Mouse (Mus musculus) CH12.LX (cell line): ENCODE results near the gene Tnfsf9.
"Not testable (repeated sequence)": the region's sequence is repeated elsewhere in the genome, so short reads cannot be mapped to it uniquely, and the experiment has no call there.

Experiments used
- BHLHE40 ChIP-seq: IDR thresholded peaks from 2 replicates; pipeline ENCODE4 v1.6.1; 2011; ENCODE audit warnings: mild to moderate bottlenecking, low read depth, low read length, improper control_type of control experiment
- E2F4 ChIP-seq: IDR thresholded peaks from 2 replicates; pipeline ENCODE4 v1.6.1; 2011; ENCODE audit warnings: low read depth, low read length, improper control_type of control experiment; ENCODE audit not compliant: insufficient replicate concordance
- NRF1 ChIP-seq: IDR thresholded peaks from 2 replicates; pipeline ENCODE4 v1.6.1; 2014; ENCODE audit warnings: low read depth, mild to moderate bottlenecking, inconsistent platforms, low read length, improper control_type of control experiment, moderate library complexity
- POLR2A ChIP-seq: IDR thresholded peaks from 2 replicates; pipeline ENCODE4 v1.6.1; 2011; ENCODE audit warnings: low read depth, mild to moderate bottlenecking, improper control_type of control experiment, low read length
- POLR2AphosphoS2 ChIP-seq: IDR thresholded peaks from 2 replicates; pipeline ENCODE4 v1.6.1; 2011; ENCODE audit warnings: low read depth, low read length, improper control_type of control experiment
- RCOR1 ChIP-seq: conservative IDR thresholded peaks from 2 replicates; pipeline ENCODE4 v1.6.1; 2012; ENCODE audit warnings: low read depth, mild to moderate bottlenecking, inconsistent platforms, low read length, improper control_type of control experiment

DNA sequence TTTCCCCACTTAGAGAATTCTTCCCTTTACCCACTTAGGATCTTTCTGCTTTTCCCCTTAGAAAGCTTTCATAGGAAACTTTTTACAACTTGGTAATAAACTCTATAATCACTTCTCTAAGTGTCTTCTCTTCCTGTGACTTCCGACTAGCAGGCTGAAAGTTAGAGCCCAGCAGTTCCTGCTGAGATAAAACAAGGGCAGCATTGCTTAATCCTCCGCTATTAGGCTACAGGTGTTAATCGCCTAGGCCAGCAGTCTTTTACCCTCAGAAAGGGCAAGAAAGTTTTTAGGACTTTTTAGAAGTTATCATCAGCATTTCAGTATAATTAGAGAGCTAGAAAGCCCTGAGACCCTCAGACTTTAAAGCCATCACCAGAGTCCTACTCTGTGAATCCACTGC is 28.9 kb downstream of the Tnfsf9 start:
- TF ChIP-seq E2F4, POLR2A, POLR2AphosphoS2, NRF1, BHLHE40, RCOR1: not testable (repeated sequence)
